Mouse (Mus musculus) MEL (cell line): ENCODE results near the gene Gm10770.
"Not testable (repeated sequence)": the region's sequence is repeated elsewhere in the genome, so short reads cannot be mapped to it uniquely, and the experiment has no call there.

ENCODE experiments used
- BHLHE40 ChIP-seq: IDR thresholded peaks from 2 replicates; pipeline ENCODE4 v1.6.1; 2012; ENCODE audit warnings: low read depth, mild to moderate bottlenecking, inconsistent platforms, low read length, improper control_type of control experiment, borderline replicate concordance
- CTCF ChIP-seq, 3 experiments: IDR thresholded peaks in 2 of 3; conservative IDR thresholded peaks in 1 of 3; 2 replicates each; pipeline ENCODE4 v1.5.1; 2011 to 2012; ENCODE audit warnings: low read length in 3 of 3, low read depth in 2 of 3, mild to moderate bottlenecking in 2 of 3, improper control_type of control experiment in 1 of 3, inconsistent platforms in 1 of 3, mixed read lengths in 1 of 3, moderate library complexity in 1 of 3; ENCODE audit not compliant: control insufficient read depth in 1 of 3, insufficient read depth in 1 of 3, poor library complexity in 1 of 3, severe bottlenecking in 1 of 3
- GATA1 ChIP-seq: IDR thresholded peaks from 2 replicates; pipeline ENCODE4 v1.6.1; 2011; ENCODE audit warnings: low read depth, low read length, improper control_type of control experiment
- MAFK ChIP-seq: IDR thresholded peaks from 2 replicates; pipeline ENCODE4 v1.6.1; 2011; ENCODE audit warnings: low read depth, mild to moderate bottlenecking, low read length, improper control_type of control experiment, borderline replicate concordance
- TCF12 ChIP-seq: IDR thresholded peaks from 2 replicates; pipeline ENCODE4 v1.6.1; 2014; ENCODE audit warnings: low read depth, mild to moderate bottlenecking, inconsistent platforms, low read length, improper control_type of control experiment, moderate library complexity
- USF1 ChIP-seq: IDR thresholded peaks from 2 replicates; pipeline ENCODE4 v1.6.1; 2014; ENCODE audit warnings: low read depth, mild to moderate bottlenecking, inconsistent platforms, low read length, improper control_type of control experiment, moderate library complexity

DNA sequence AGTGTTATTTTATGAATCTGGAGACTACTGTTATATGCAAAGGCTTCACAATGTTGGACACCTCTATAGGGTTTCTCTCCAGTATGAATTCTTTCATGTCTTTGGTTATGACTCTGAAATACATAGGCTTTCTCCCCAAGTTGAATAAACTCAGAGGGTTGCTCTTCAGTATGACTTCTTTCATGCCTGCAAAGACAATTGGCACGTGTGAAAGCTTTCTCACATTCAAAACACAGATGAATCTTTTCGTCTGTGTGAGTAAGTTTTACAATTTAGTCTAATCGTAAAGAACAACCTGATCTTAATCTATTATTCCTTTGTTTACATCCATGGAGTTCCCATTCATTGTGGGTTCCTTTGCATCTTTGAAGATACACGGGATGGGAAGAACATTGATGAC is at the start of gene Gm10770:
- not testable (repeated sequence) for TF ChIP-seq CTCF (IDR thresholded peaks at IDR 0.05 in 2 of 3, conservative IDR thresholded peaks at IDR 0.05 in 1 of 3; ENCODE audit: control insufficient read depth in 1 of 3, insufficient read depth in 1 of 3, low read depth in 2 of 3, low read length in 3 of 3, poor library complexity in 1 of 3, severe bottlenecking in 1 of 3); USF1; GATA1; TCF12; MAFK; BHLHE40
